Mouse (Mus musculus): Measurements from ENCODE around the gene Dll3.
"Not testable (repeated sequence)": the region's sequence is repeated elsewhere in the genome, so short reads cannot be mapped to it uniquely, and the experiment has no call there.

Dll3 gene

DNA sequence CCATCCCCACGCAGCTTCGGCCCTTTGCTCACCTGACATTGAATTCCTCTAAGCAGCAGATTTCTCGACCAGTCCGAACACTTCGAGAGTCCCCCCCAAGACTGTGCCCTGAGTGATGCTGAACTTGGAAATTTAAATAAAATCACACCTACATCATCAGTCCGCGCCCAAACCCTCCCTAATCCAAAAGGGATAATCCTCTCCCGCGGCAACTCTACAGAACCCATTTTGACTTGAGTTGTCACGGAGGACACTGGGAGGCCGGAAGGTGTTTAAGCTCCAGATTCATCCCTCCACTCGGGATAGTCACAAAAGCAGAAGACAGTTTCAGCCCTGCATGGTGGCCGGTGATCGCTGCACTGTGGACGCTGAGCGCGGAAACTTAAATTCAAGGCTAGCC is 50.1 kb downstream of the Dll3 start:
- no peak for DNase-seq (ENCODE audit: low spot score)

DNA sequence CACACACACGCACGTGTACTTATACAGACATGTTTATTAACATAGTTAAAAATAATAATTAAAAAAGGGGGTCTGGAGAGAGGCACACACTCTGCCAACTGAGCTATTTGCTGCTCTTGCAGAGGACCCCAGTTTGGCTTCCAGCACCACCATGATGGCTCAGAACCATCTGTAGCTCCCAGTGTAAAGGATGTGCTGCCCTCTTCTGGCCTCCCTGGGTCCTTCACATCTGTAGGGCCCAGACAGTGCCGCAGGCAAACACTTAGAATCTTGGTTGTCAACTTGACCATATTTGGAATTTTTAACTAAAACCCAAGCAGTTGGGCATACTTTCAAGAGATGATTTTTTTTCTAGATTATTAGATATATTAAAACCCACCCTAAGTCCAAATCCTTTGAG is 53.1 kb downstream of the Dll3 start:
- no peak for DNase-seq (ENCODE audit: low spot score)

DNA sequence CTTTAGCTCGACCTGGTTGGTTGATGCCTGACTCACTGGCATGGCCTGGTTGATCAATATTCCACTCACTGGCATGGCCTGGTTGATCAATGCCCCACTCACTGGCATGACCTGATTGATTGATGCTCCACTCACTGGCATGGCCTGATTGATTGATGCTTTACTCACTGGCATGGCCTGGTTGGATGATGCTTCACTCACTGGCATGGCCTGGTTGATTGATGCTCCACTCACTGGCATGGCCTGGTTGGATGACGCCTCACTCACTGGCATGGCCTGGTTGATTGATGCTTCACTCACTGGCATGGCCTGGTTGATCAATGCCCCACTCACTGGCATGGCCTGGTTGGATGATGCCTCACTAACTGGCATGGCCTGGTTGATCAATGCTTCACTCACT is 58.1 kb downstream of the Dll3 start:
- not testable (repeated sequence) for DNase-seq (ENCODE audit: low spot score)

Data from T-cell, adult 2 months (primary cell).